Mouse (Mus musculus) embryonic facial prominence, embryonic 15.5 days (tissue): Measurements from ENCODE around the gene Tbc1d5. TPM values are rescaled to one million over a fixed set of nuclear protein-coding genes. Genes with fewer than 3 reads are reported as not detected.

Experiments
- ATAC-seq: fragments of 200-750 bp; cut with Nextera tagmentation; 2 replicates; pipeline ENCODE4 v1.8.0; 2017; ENCODE audit warnings: low read depth, moderate TSS enrichment; ENCODE audit not compliant: insufficient number of reproducible peaks, low FRiP score, low TSS enrichment
- H3K27ac ChIP-seq: fragments of 300-500 bp; sonication (generic); replicated peaks from 2 replicates; pipeline ENCODE4 v1.5.1; 2015; ENCODE audit warnings: mild to moderate bottlenecking, inconsistent platforms
- H3K27me3 ChIP-seq: fragments of 300-500 bp; sonication (generic); 2 replicates; pipeline ENCODE4 v1.6.1; 2015; ENCODE audit warnings: inconsistent platforms
- H3K36me3 ChIP-seq: fragments of 300-500 bp; sonication (generic); 2 replicates; pipeline ENCODE4 v1.6.1; 2015; ENCODE audit warnings: mild to moderate bottlenecking, inconsistent platforms
- H3K4me1 ChIP-seq: fragments of 300-500 bp; sonication (generic); 2 replicates; pipeline ENCODE4 v1.6.1; 2015; ENCODE audit warnings: inconsistent platforms
- H3K4me2 ChIP-seq: fragments of 300-500 bp; sonication (generic); replicated peaks from 2 replicates; pipeline ENCODE4 v1.6.1; 2015; ENCODE audit warnings: mild to moderate bottlenecking, inconsistent platforms
- H3K4me3 ChIP-seq: fragments of 300-500 bp; sonication (generic); replicated peaks from 2 replicates; pipeline ENCODE4 v1.5.1; 2015; ENCODE audit warnings: mild to moderate bottlenecking, inconsistent platforms
- H3K9ac ChIP-seq: fragments of 300-500 bp; sonication (generic); 2 replicates; pipeline ENCODE4 v1.6.1; 2015; ENCODE audit warnings: inconsistent platforms
- H3K9me3 ChIP-seq: fragments of 300-500 bp; sonication (generic); replicated peaks from 2 replicates; pipeline ENCODE4 v1.6.1; 2016; ENCODE audit warnings: inconsistent platforms
- whole genome bisulfite sequencing: fragments of 180-500 bp; shearing (Covaris S2); methylation state at CpG from one replicate; pipeline ENCODE4 v1.1.7; 2015; 5-methylcytosine and 5-hydroxymethylcytosine counted together
- polyA plus RNA-seq: library from polyadenylated mRNA; unstranded; fragments of >200 nt; fragmentation: Nextera tagmentation; extraction: Ambion mirVana; gene quantifications from 2 replicates; pipeline ENCODE4 v1.2.1, GENCODE M21; 2015

Tbc1d5 gene
- polyA plus RNA-seq: 10.4 and 11.7 TPM in 2 replicates

- peak within 1 kb of the TSS; percentile 97 for H3K27ac ChIP-seq
- no peaks in the 10 kb centered on the region for H3K9me3 ChIP-seq
- 2% methylated on average over 52 of the region's 54 CpGs for WGBS
- H3K9ac ChIP-seq: peak within 1 kb of the TSS; percentile 90
- H3K4me3 ChIP-seq: peak within 1 kb of the TSS; percentile 82
- no peaks in the 10 kb centered on the region for H3K27me3 ChIP-seq
- H3K4me2 ChIP-seq: peak within 1 kb of the TSS; percentile 63
- no peaks in the 10 kb centered on the region for H3K4me1 ChIP-seq
- H3K36me3 ChIP-seq: no peaks in the 10 kb centered on the region
- ATAC-seq: peak; percentile 97
Observed at GRCm38 (mm10) chr17:51179195-51179953, at the start of gene Tbc1d5. TSS of gene Tbc1d5 (minus strand) at chr17:51179352.

DNA sequence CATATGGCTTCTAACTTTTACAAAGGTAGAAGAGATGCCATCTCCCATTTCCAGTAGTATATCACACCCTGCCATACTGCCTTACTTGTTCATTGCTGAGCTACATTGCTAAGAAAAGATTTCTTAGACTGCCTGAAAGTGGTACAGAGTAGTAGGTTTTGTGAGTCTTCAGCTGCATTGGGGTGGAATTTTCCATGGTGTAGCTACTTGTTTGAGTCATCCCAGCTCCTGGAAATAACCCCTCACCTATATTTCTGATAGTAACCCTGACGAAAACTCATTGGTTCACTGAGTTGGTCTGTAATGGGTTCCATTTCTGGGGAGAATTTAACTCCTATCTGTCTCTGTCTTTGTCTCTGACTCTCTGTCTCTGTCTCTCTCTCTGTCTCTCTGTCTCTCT, 46.9 kb upstream of the Tbc1d5 start:
- WGBS: 70% methylated on average over 1 of the region's 1 CpGs

GRCm38 (mm10) chr17:51223152-51223551, 44.0 kb upstream of the Tbc1d5 start:
- 31% methylated on average over 4 of the region's 4 CpGs for WGBS
- H3K4me1 ChIP-seq: no peaks in the 10 kb centered on the region
- H3K27me3 ChIP-seq: no peaks in the 10 kb centered on the region

More for the DNA sequence above, 46.9 kb upstream of the Tbc1d5 start:
- no peak for ATAC-seq
- no peak overlapping the region for H3K4me3 ChIP-seq
- H3K27me3 ChIP-seq: no peaks in the 10 kb centered on the region
- H3K9ac ChIP-seq: no peak overlapping the region
- no peak overlapping the region for H3K4me2 ChIP-seq
- no peak overlapping the region for H3K27ac ChIP-seq
- H3K9me3 ChIP-seq: no peaks in the 10 kb centered on the region
- no peaks in the 10 kb centered on the region for H3K4me1 ChIP-seq
- no peaks in the 10 kb centered on the region for H3K36me3 ChIP-seq

DNA sequence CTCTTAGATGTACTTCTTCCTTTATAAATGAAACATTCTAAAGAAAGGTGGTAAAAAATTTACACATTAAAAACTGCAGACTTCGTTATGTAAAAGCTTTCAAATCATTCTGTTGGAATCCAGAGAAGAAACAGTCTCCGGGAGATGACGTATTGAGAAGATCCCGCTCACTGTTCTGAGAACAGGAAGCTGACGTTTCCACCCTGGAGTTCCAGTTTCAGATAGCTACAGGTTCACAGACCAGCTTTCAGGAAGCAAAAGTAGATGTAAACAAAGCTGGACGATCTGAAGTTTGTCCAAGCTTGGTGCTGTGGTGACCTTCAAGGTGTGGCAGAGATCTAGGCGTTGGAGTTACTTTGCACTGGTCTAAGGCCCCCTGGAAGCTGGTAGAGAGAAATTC, 41.9 kb upstream of the Tbc1d5 start:
- ATAC-seq: no peak
- Histone ChIP-seq H3K36me3 (no peaks in the 10 kb centered on the region), H3K9me3 (no peaks in the 10 kb centered on the region), H3K4me3 (no peak overlapping the region), H3K4me2 (no peak overlapping the region), H3K9ac (no peak overlapping the region), H3K27me3 (no peaks in the 10 kb centered on the region), H3K27ac (no peak overlapping the region), H3K4me1 (no peaks in the 10 kb centered on the region)
- WGBS: 77% methylated on average over 7 of the region's 7 CpGs

More at GRCm38 (mm10) chr17:51223152-51223551, 44.0 kb upstream of the Tbc1d5 start:
- H3K27ac ChIP-seq: no peak overlapping the region
- no peak overlapping the region for H3K4me2 ChIP-seq
- ATAC-seq: no peak
- no peaks in the 10 kb centered on the region for H3K36me3 ChIP-seq
- H3K4me3 ChIP-seq: no peak overlapping the region
- no peaks in the 10 kb centered on the region for H3K9me3 ChIP-seq
- no peak overlapping the region for H3K9ac ChIP-seq

DNA sequence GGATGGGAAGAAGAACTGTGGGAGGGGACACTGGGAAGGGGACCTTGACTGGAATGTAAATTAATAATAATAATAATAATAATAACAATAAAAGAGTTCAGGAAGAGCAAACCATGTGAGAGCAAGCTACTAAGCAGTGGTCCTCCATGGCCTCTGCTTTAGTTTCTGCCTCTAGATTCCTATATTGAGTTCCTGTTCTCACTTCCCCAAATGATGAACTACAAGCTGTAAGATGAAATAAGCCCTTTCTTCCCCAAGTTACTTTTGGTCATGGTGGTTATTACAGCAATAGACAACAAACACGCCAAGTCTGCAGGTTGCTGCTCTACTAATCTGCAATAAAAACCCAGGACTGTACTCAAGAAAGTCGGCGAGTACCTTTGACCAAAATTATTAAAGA, 40.7 kb upstream of the Tbc1d5 start:
- Histone ChIP-seq H3K27me3 (no peaks in the 10 kb centered on the region), H3K9me3 (no peaks in the 10 kb centered on the region), H3K27ac (no peak overlapping the region), H3K9ac (no peak overlapping the region), H3K36me3 (no peaks in the 10 kb centered on the region), H3K4me2 (no peak overlapping the region), H3K4me3 (no peak overlapping the region), H3K4me1 (no peaks in the 10 kb centered on the region)
- WGBS: 89% methylated on average over 3 of the region's 3 CpGs
- ATAC-seq: no peak

GRCm38 (mm10) chr17:51216426-51216825, 37.3 kb upstream of the Tbc1d5 start:
- ATAC-seq: no peak
- Histone ChIP-seq H3K36me3 (no peaks in the 10 kb centered on the region), H3K4me3 (no peak overlapping the region), H3K27me3 (no peaks in the 10 kb centered on the region), H3K4me2 (no peak overlapping the region), H3K9ac (no peak overlapping the region), H3K9me3 (no peaks in the 10 kb centered on the region), H3K27ac (no peak overlapping the region), H3K4me1 (no peaks in the 10 kb centered on the region)
- 93% methylated on average over 6 of the region's 6 CpGs for WGBS

DNA sequence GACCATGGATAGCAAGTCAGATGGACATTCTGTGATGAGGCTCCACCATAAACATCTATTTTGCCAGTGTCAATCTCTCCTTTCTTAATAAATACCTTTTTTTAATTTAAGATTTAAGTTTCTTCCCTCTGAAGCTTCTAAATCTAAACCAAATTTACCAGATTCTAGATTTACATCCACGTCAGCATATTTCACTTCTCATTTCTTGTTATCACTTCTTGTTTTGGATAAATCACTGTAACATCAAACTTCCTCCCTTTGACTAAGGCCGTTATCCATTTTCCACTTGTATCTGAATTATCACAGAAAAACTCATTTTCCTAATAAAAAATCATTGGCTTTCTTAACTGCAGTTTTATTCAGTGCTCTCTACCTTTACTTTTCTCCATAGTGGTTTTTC, 30.4 kb upstream of the Tbc1d5 start:
- Histone ChIP-seq H3K27me3 (no peaks in the 10 kb centered on the region), H3K9me3 (no peaks in the 10 kb centered on the region), H3K4me1 (no peaks in the 10 kb centered on the region), H3K9ac (no peak overlapping the region), H3K4me3 (no peak overlapping the region), H3K27ac (no peak overlapping the region), H3K4me2 (no peak overlapping the region), H3K36me3 (no peaks in the 10 kb centered on the region)
- 84% methylated on average over 2 of the region's 2 CpGs for WGBS
- ATAC-seq: no peak

DNA sequence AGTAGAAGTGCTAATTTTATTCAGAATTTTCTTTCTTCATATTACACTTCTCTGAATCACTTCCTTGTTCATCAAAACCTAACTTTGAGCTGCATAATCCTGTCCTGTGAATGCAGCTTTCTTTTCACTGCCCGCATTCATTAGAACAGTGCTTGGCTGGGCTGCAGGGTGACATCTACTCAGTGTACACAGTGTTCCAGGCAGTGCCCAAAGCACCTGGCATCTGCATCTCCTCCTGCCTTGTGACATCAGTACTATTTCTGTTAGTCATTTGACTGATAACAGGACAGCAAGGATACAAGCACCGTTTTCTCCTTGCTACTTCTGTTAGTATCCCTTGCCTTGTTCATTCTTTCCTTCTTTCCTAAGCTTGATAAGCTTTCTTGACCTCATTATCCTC, 25.5 kb upstream of the Tbc1d5 start:
- no peaks in the 10 kb centered on the region for H3K4me1 ChIP-seq
- H3K4me3 ChIP-seq: no peak overlapping the region
- no peaks in the 10 kb centered on the region for H3K36me3 ChIP-seq
- H3K27me3 ChIP-seq: no peaks in the 10 kb centered on the region
- H3K9ac ChIP-seq: no peak overlapping the region
- no peaks in the 10 kb centered on the region for H3K9me3 ChIP-seq
- no peak overlapping the region for H3K4me2 ChIP-seq
- no peak overlapping the region for H3K27ac ChIP-seq
- no peak for ATAC-seq
- 90% methylated on average over 2 of the region's 2 CpGs for WGBS

GRCm38 (mm10) chr17:51195561-51195960, 16.4 kb upstream of the Tbc1d5 start:
- Histone ChIP-seq H3K27me3 (0 out of 2 replicates have a peak, but pooled peaks cover 2% of the 10 kb centered on the region), H3K4me1 (no peaks in the 10 kb centered on the region), H3K36me3 (no peaks in the 10 kb centered on the region), H3K4me3 (no peak overlapping the region), H3K9ac (no peak overlapping the region), H3K4me2 (no peak overlapping the region), H3K9me3 (no peaks in the 10 kb centered on the region), H3K27ac (no peak overlapping the region)
- 59% methylated on average over 2 of the region's 2 CpGs for WGBS
- ATAC-seq: no peak

DNA sequence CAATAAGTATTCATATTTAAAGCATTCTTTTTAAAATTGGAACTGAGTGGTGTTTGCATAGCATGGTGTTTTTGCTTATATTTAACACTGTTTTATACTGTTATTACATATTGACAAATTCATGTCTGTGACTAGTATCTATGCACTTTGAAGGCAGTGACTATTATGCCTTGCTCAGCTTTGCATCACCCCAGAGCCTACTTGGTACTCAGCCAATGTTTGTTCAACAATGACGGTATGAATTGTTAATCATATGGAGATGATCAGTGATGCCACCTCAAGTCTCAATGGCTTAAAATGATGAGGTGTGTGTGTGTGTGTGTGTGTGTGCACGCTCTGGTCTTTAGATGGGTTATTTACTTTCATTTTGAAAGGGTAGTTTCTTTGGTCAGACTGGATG, 15.6 kb upstream of the Tbc1d5 start:
- Histone ChIP-seq H3K27me3 (0 out of 2 replicates have a peak, but pooled peaks cover 2% of the 10 kb centered on the region), H3K27ac (no peak overlapping the region), H3K4me2 (no peak overlapping the region), H3K4me1 (no peaks in the 10 kb centered on the region), H3K4me3 (no peak overlapping the region), H3K9ac (no peak overlapping the region), H3K36me3 (no peaks in the 10 kb centered on the region), H3K9me3 (no peaks in the 10 kb centered on the region)
- WGBS: 72% methylated on average over 2 of the region's 2 CpGs
- ATAC-seq: no peak

DNA sequence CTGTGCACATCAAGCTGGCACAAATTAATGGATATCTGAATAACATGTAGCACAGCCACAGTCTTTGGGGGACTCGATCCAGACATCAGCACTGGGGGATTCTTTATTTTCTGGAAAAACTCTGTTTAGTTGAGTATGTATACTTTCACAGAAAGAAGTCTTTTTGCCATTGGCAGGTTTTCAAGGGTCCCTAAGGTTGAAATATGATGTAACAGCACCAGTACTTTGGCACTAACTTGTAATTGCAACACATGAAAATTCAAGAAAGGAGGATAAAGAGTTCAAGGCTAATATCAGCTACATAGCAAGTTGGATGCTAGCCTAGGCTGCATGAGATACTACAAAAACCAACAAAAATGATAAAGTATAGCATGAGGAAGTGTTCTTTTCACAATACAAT, 12.2 kb upstream of the Tbc1d5 start:
- Histone ChIP-seq H3K36me3 (no peaks in the 10 kb centered on the region), H3K4me1 (no peaks in the 10 kb centered on the region), H3K4me3 (no peak overlapping the region), H3K27me3 (no peaks in the 10 kb centered on the region), H3K4me2 (no peak overlapping the region), H3K27ac (no peak overlapping the region), H3K9me3 (no peaks in the 10 kb centered on the region), H3K9ac (no peak overlapping the region)
- ATAC-seq: no peak
- 84% methylated on average over 1 of the region's 1 CpGs for WGBS

GRCm38 (mm10) chr17:51182715-51183114, 3.6 kb upstream of the Tbc1d5 start:
- 64% methylated on average over 2 of the region's 2 CpGs for WGBS
- H3K4me2 ChIP-seq: no peak overlapping the region
- H3K27me3 ChIP-seq: no peaks in the 10 kb centered on the region
- no peak for ATAC-seq
- H3K4me3 ChIP-seq: no peak overlapping the region
- no peaks in the 10 kb centered on the region for H3K4me1 ChIP-seq
- no peak overlapping the region for H3K27ac ChIP-seq
- no peaks in the 10 kb centered on the region for H3K9me3 ChIP-seq
- no peaks in the 10 kb centered on the region for H3K36me3 ChIP-seq
- H3K9ac ChIP-seq: no peak overlapping the region
